Mouse (Mus musculus) retina, postnatal 1 day (tissue): ENCODE measurements at regions not wholly inside any gene's neighbourhood (a gene's known extent, or its start where the extent isn't known, plus 50 kb on each side); places are given as distances from the start of the nearest gene placed in this dataset.
"Not testable (repeated sequence)": the region's sequence is repeated elsewhere in the genome, so short reads cannot be mapped to it uniquely, and the experiment has no call there.

ENCODE experiments used
- DNase-seq: peaks from one replicate; pipeline ENCODE4 v3.0.0-alpha.2; 2012

GRCm38 (mm10) chr13:50754911-50755310, 56.8 kb downstream of the Gm8765 start:
- not testable (repeated sequence) for DNase-seq

GRCm38 (mm10) chr13:50756334-50756733, 58.2 kb downstream of the Gm8765 start:
- DNase-seq = not testable (repeated sequence)

DNA sequence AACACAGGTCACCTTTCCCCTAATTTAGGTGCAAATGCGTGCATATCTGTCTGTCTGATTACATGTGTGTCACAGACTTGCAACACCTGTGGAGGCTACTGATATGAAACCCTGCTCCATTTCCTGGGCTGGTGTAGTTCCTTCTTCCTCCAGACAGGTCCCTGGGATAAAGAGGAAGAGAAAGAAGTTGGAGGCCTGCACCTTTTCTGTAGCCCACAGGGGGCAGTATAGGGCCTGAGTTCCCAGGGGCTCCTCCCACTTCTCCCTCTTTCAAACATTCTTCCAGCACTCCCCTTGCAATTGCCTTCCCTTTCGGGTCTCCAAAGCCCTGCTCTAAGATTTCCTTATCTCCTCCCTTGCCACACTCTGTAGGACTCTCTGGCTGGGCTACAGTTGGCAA, 66.5 kb downstream of the Gm8765 start:
- no peak for DNase-seq

GRCm38 (mm10) chr13:50780036-50780435, 81.9 kb downstream of the Gm8765 start:
- not testable (repeated sequence) for DNase-seq

- peak; percentile 44 for DNase-seq
Measured at GRCm38 (mm10) chr13:50829879-50830550, 131.9 kb downstream of the Gm8765 start.
